Mouse (Mus musculus) brain, embryonic 14.5 days (tissue): ENCODE data around the gene Ihh. TPM values are rescaled to one million over a fixed set of nuclear protein-coding genes. Genes with fewer than 3 reads are reported as not detected.

Experiments
- DNase-seq: peaks from one replicate; pipeline ENCODE4 v3.0.0-alpha.2; 2011; ENCODE audit warnings: low read depth
- CTCF ChIP-seq: fragments of 200-500 bp; IDR thresholded peaks from 2 replicates; pipeline ENCODE4 v1.5.1; 2012; ENCODE audit warnings: inconsistent platforms, mild to moderate bottlenecking, moderate library complexity, borderline replicate concordance; ENCODE audit not compliant: insufficient read depth, insufficient read length; ENCODE audit errors: extremely low read depth
- POLR2A ChIP-seq: fragments of 200-500 bp; IDR thresholded peaks from 2 replicates; pipeline ENCODE4 v1.6.1; 2012; ENCODE audit warnings: mild to moderate bottlenecking, inconsistent platforms, borderline replicate concordance; ENCODE audit not compliant: poor library complexity, insufficient read depth, insufficient read length, severe bottlenecking; ENCODE audit errors: extremely low read depth
- polyA plus RNA-seq: library from polyadenylated mRNA; depleted of rRNA; stranded (reverse); fragments of >200 nt; gene quantifications from 2 replicates; pipeline ENCODE4 v1.2.3, GENCODE M21; 2012

Gene Ihh
- polyA plus RNA-seq, 1 experiment: 0.57 TPM

GRCm38 (mm10) chr1:74962853-74963227 is 11.4 kb upstream of the Ihh start:
- no peak for TF ChIP-seq CTCF
- TF ChIP-seq POLR2A: no peak
- DNase-seq: no peak

DNA sequence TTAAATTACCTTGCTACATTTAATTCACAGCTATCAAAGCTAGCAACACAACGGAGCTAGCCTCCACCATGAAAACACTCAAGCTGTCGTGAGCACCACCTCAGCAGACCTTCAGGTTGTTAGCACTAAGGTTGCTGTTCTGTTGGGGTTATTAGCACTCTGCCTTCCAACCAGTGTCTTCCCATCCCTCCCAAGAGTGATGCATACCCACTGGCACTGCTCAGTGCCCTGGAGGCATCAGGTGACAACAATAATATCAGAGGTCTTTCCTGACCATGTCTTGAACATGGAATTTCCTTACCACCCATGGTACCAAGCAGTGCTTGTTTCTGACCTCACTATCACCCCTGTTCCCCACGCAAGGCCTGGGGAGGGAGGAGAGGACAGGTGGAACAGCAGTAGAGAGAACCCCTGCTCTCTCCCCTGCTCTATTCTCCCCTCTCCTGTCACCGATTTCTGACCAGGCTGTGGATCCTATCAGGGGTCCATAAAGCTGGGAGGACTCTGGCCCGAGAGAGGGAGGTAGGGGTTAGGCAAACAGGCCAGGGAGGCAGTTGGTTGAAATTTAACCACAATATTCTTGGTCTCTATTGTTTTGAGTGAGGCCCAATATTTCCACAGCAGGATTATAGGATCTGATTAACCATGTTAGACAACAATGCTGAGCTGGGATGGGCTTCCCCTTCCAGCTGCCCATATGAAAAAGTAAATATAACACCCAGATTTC is 10.8 kb upstream of the Ihh start:
- no peak for DNase-seq
- no peak for TF ChIP-seq POLR2A

GRCm38 (mm10) chr1:74961722-74962121 is 10.2 kb upstream of the Ihh start:
- no peak for TF ChIP-seq CTCF
- no peak for TF ChIP-seq POLR2A
- DNase-seq: no peak

- no peak for DNase-seq
- TF ChIP-seq CTCF (no peak), POLR2A (no peak)
These were observed 8.6 kb upstream of the Ihh start for GRCm38 (mm10) chr1:74960059-74960458.

- peak; percentile 23 for DNase-seq
- TF ChIP-seq CTCF (no peak), POLR2A (no peak)
These were observed 639 bp downstream of the Ihh start for GRCm38 (mm10) chr1:74950576-74951490.

DNA sequence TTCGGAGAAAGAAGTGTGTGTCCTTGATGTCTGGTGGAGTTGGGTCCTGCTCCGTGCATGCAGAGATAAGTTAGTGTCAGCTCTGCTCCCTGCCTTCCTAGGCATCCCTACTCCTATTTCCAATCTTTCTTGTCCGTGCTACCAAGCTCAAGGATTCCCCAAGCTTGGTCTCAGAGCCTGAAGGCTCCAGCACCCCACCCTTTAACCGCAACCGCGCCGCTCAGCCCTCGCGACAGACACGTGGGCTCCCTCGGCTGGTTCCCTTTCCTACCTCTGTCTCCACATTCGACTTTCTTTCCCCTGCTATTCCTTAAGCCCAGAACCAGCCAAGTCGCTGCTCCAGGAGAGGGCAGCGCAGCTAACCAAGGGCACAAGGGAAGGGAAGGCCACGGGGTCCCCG is 1.4 kb downstream of the Ihh start:
- DNase-seq: no peak
- TF ChIP-seq POLR2A: no peak
- no peak for TF ChIP-seq CTCF

GRCm38 (mm10) chr1:74949666-74950050 is 1.8 kb downstream of the Ihh start:
- no peak for DNase-seq
- TF ChIP-seq CTCF: no peak
- TF ChIP-seq POLR2A: no peak

GRCm38 (mm10) chr1:74948784-74949665 is 2.4 kb downstream of the Ihh start:
- TF ChIP-seq POLR2A (no peak), CTCF (peak; percentile 80)
- peak; percentile 59 for DNase-seq

GRCm38 (mm10) chr1:74947986-74948670 is 3.3 kb downstream of the Ihh start:
- DNase-seq: peak; percentile 16
- TF ChIP-seq CTCF (no peak), POLR2A (no peak)

- no peak for DNase-seq
- TF ChIP-seq POLR2A: no peak
- no peak for TF ChIP-seq CTCF
These were observed 9.7 kb downstream of the Ihh start for GRCm38 (mm10) chr1:74941651-74942360.

DNA sequence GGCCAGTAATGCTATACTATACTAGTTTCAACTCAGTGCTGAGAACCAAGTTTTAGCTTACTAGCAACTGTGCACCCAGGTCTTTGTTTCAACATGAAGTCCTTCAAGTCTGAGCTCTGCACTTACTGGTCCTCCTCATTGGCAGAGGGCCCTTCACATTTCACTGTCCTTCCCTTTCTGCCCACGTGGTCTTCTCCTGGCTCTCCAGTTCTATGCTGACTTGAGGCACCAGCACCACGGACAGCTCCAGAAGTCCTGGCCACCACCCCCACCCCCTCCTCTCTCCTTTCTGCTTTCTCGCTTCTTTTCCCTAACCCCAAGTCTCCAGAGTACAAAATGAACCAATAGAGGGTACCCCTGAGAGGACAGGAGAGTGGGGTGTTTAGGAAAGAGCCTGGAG is 11.7 kb downstream of the Ihh start:
- no peak for DNase-seq
- TF ChIP-seq CTCF: no peak
- no peak for TF ChIP-seq POLR2A
